Mouse (Mus musculus): ENCODE data around the gene Olfr1447. TPM values are rescaled to one million over a fixed set of nuclear protein-coding genes. Genes with fewer than 3 reads are reported as not detected.

The Olfr1447 gene
- not detected in 2 replicates for polyA plus RNA-seq (2015; fragmentation: Nextera tagmentation; extraction: Ambion mirVana)

DNA sequence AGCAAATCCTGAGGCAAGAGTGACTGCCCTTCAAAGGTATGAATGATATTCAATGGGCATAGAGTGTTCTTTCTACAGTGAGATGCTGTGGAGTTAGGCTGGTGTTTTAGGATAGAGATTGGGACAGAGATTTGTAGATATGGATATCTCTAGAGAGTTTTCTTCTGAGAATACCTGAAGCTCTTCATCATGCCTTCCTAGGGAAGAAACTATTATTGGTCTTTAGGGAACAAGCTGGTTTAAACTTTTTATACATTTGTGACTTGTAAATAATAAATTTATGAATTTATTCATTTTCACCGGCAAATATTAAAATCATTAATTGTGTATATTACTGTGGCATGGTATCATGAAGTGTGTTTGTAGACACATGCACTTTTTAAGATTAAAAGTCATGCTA is at the start of gene Olfr1447:
Olfr1447 (minus strand) TSS at position 101 of the 400 bp plus-strand sequence.
- H3K27ac ChIP-seq = no peak within 1 kb of the TSS
- H3K4me1 ChIP-seq (replicated peaks) = no peaks in the 10 kb centered on the region
- no peaks in the 10 kb centered on the region for H3K36me3 ChIP-seq
- H3K9ac ChIP-seq = no peak within 1 kb of the TSS
- WGBS = 92% methylated on average over 1 of the region's 1 CpGs
- no peak within 1 kb of the TSS for H3K4me2 ChIP-seq
- no peak within 1 kb of the TSS for H3K4me3 ChIP-seq
- H3K9me3 ChIP-seq = peaks cover 12% of the 10 kb centered on the region; the same call in 1 of the 2 replicates
- no peak for ATAC-seq (ENCODE audit: low FRiP score)
- no peaks in the 10 kb centered on the region for H3K27me3 ChIP-seq

DNA sequence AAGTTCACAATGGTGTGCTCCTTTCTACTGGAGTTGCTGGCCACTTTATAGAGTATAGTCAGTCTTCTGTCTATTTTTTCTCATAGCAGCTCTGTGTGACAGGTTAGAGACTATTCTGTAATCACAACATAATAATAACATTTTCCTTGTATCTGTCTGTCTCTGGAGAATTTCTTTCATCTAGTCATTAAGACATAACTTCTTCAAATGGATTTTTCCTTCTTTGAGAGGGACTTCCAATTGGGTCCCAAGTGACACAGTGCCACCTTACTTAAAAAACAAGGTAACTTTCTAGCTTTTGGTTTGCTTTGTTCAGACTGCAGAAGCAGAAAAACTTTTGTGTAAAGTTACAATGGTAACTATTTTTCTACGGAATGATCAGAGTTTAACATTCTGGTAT is 46.4 kb upstream of the Olfr1447 start, which contains the start of gene Olfr1450:
Olfr1450 (plus strand) TSS at position 301 of the 400 bp plus-strand sequence.
- 91% methylated on average over 1 of the region's 1 CpGs for WGBS
- ATAC-seq (ENCODE audit: low FRiP score) = no peak
- peaks cover 16% of the 10 kb centered on the region for H3K9me3 ChIP-seq

DNA sequence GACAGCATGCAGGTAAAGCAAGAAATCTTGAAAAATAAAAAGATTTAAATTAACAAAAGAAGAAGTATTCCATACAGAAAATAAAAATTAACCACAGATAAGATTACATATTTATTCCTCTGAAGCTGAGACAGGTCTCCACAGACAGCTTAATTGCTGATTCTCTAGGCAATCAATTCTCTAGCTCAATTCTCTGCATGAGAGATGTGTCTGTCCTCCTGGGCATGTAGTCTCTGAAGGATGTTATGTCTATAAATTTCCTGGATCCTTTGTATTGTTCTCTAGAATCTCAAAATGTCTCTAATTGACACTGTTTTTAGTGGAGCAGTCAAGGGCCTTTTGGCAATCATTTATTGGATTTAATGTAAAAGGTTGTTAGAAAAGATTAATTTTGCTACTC is 27.0 kb upstream of the Olfr1447 start, which contains the start of gene Olfr1449:
Olfr1449 (plus strand) TSS at position 301 of the 400 bp plus-strand sequence.
- Histone ChIP-seq H3K9ac (no peak within 1 kb of the TSS), H3K4me1 (replicated peaks) (no peaks in the 10 kb centered on the region), H3K9me3 (peaks cover 5% of the 10 kb centered on the region; the same call in 1 of the 2 replicates), H3K27ac (no peak within 1 kb of the TSS), H3K27me3 (no peaks in the 10 kb centered on the region), H3K36me3 (no peaks in the 10 kb centered on the region), H3K4me3 (no peak within 1 kb of the TSS), H3K4me2 (no peak within 1 kb of the TSS)
- ATAC-seq (ENCODE audit: low FRiP score) = no peak

More for the DNA sequence above, 46.4 kb upstream of the Olfr1447 start, which contains the start of gene Olfr1450:
- no peaks in the 10 kb centered on the region for H3K27me3 ChIP-seq
- H3K4me1 ChIP-seq (replicated peaks) = no peaks in the 10 kb centered on the region
- no peak within 1 kb of the TSS for H3K4me3 ChIP-seq
- H3K27ac ChIP-seq = no peak within 1 kb of the TSS
- H3K9ac ChIP-seq = no peak within 1 kb of the TSS
- no peak within 1 kb of the TSS for H3K4me2 ChIP-seq
- H3K36me3 ChIP-seq = no peaks in the 10 kb centered on the region

GRCm38 (mm10) chr19:12924319-12924718 is 20.8 kb upstream of the Olfr1447 start, which contains the start of gene Olfr1448:
Olfr1448 (minus strand) TSS chr19:12924419.
- no peaks in the 10 kb centered on the region for H3K27me3 ChIP-seq
- no peak within 1 kb of the TSS for H3K4me3 ChIP-seq
- 67% methylated on average over 1 of the region's 1 CpGs for WGBS
- H3K9me3 ChIP-seq = no peaks in the 10 kb centered on the region; the same call in 1 of the 2 replicates
- no peaks in the 10 kb centered on the region for H3K4me1 ChIP-seq (replicated peaks)
- no peak within 1 kb of the TSS for H3K9ac ChIP-seq
- no peak within 1 kb of the TSS for H3K4me2 ChIP-seq
- H3K27ac ChIP-seq = no peak within 1 kb of the TSS
- no peak for ATAC-seq (ENCODE audit: low FRiP score)
- H3K36me3 ChIP-seq = no peaks in the 10 kb centered on the region

GRCm38 (mm10) chr19:12893424-12893823 is 10.1 kb downstream of the Olfr1447 start, which contains the start of gene Olfr1446:
Olfr1446 (minus strand) TSS chr19:12893524.
- Histone ChIP-seq H3K4me2 (no peak within 1 kb of the TSS), H3K4me3 (no peak within 1 kb of the TSS), H3K27ac (no peak within 1 kb of the TSS), H3K27me3 (no peaks in the 10 kb centered on the region), H3K9me3 (no peaks in the 10 kb centered on the region), H3K36me3 (no peaks in the 10 kb centered on the region), H3K9ac (no peak within 1 kb of the TSS), H3K4me1 (replicated peaks) (no peaks in the 10 kb centered on the region)
- ATAC-seq (ENCODE audit: low FRiP score) = no peak
- WGBS = 81% methylated on average over 1 of the region's 1 CpGs

DNA sequence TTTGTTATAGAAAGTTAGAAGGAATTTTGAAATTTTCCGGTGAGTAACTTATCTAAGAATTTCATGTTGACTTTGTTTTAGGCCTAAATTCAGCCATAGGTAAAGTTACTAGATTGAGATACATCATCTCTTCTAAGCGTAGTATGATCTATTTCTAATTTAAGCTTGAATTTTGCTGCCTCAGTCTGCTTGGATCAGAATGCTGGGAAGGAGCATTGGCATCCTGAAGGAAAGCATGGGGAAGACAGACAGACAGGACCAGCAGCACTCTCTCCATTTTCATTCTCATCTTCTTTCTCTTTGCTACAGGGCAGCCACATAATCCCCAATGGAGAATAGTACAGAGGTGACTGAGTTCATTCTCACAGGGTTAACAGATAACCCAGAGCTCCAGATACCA is 20.0 kb downstream of the Olfr1447 start, which contains the start of gene Olfr1445:
Olfr1445 (plus strand) TSS at position 301 of the 400 bp plus-strand sequence.
- Histone ChIP-seq H3K36me3 (no peaks in the 10 kb centered on the region), H3K4me1 (replicated peaks) (no peaks in the 10 kb centered on the region), H3K9ac (no peak within 1 kb of the TSS), H3K9me3 (no peaks in the 10 kb centered on the region), H3K27me3 (no peaks in the 10 kb centered on the region), H3K4me3 (no peak within 1 kb of the TSS), H3K27ac (no peak within 1 kb of the TSS), H3K4me2 (no peak within 1 kb of the TSS)
- WGBS = 90% methylated on average over 2 of the region's 2 CpGs
- no peak for ATAC-seq (ENCODE audit: low FRiP score)

DNA sequence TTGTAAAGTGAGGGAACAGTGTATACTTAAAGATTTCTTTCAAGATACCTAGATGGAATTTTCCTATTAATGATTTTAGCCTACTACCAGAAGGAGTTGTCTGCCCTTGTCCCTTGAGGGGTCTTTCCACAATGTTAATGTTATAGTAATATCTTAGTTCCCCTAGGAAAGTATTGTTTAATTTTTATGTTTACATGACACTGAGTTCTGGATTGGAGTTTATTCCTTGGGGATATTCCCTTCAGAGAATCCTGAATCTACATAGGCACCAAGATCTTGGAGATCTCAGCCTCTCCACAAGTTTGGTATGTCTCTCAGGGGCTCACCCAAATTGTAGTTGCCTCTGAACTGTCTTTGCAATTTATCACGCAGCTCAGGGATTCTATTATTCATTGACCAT is 46.6 kb downstream of the Olfr1447 start, which contains the start of gene Olfr1444:
Olfr1444 (plus strand) TSS at position 301 of the 400 bp plus-strand sequence.
- Histone ChIP-seq H3K9me3 (no peaks in the 10 kb centered on the region), H3K36me3 (no peaks in the 10 kb centered on the region), H3K9ac (no peak within 1 kb of the TSS), H3K27ac (no peak within 1 kb of the TSS), H3K4me2 (no peak within 1 kb of the TSS), H3K4me1 (replicated peaks) (no peaks in the 10 kb centered on the region), H3K4me3 (no peak within 1 kb of the TSS), H3K27me3 (no peaks in the 10 kb centered on the region)
- no peak for ATAC-seq (ENCODE audit: low FRiP score)
- WGBS = 54% methylated on average over 1 of the region's 1 CpGs

Other genes with a start within 250 kb of the Olfr1447 start
- gene Olfr1442, start 233.3 kb downstream of the Olfr1447 start, polyA plus RNA-seq (2015; fragmentation: Nextera tagmentation; extraction: Ambion mirVana) = not detected in 2 replicates
- gene Olfr1443, start 225.6 kb downstream of the Olfr1447 start, polyA plus RNA-seq (2015; fragmentation: Nextera tagmentation; extraction: Ambion mirVana) = not detected in 2 replicates
- not detected in 2 replicates for gene Keg1, start 208.0 kb downstream of the Olfr1447 start, polyA plus RNA-seq (2015; fragmentation: Nextera tagmentation; extraction: Ambion mirVana)
- gene Cntf, start 138.1 kb downstream of the Olfr1447 start, polyA plus RNA-seq (2015; fragmentation: Nextera tagmentation; extraction: Ambion mirVana) = 1.2 and 1.6 TPM in 2 replicates
- 14.7 and 15.8 TPM in 2 replicates for gene Zfp91, start 107.6 kb downstream of the Olfr1447 start, polyA plus RNA-seq (2015; fragmentation: Nextera tagmentation; extraction: Ambion mirVana)
- gene Lpxn, start 107.5 kb downstream of the Olfr1447 start, polyA plus RNA-seq (2015; fragmentation: Nextera tagmentation; extraction: Ambion mirVana) = 1.5 and 1.6 TPM in 2 replicates
- not detected in 2 replicates for gene Gm5244, start 57.1 kb downstream of the Olfr1447 start, polyA plus RNA-seq (2015; fragmentation: Nextera tagmentation; extraction: Ambion mirVana)
- not detected in 2 replicates for gene Olfr1444, start 46.5 kb downstream of the Olfr1447 start, polyA plus RNA-seq (2015; fragmentation: Nextera tagmentation; extraction: Ambion mirVana)
- not detected in 2 replicates for gene Olfr1445, start 19.9 kb downstream of the Olfr1447 start, polyA plus RNA-seq (2015; fragmentation: Nextera tagmentation; extraction: Ambion mirVana)
- not detected in 2 replicates for gene Olfr1446, start 10.2 kb downstream of the Olfr1447 start, polyA plus RNA-seq (2015; fragmentation: Nextera tagmentation; extraction: Ambion mirVana)
- not detected in 2 replicates for gene Olfr1448, start 20.7 kb upstream of the Olfr1447 start, polyA plus RNA-seq (2015; fragmentation: Nextera tagmentation; extraction: Ambion mirVana)
- not detected in 2 replicates for gene Olfr1449, start 27.1 kb upstream of the Olfr1447 start, polyA plus RNA-seq (2015; fragmentation: Nextera tagmentation; extraction: Ambion mirVana)
- gene Olfr1450, start 46.5 kb upstream of the Olfr1447 start, polyA plus RNA-seq (2015; fragmentation: Nextera tagmentation; extraction: Ambion mirVana) = not detected in 2 replicates
- gene Olfr1451, start 91.3 kb upstream of the Olfr1447 start, polyA plus RNA-seq (2015; fragmentation: Nextera tagmentation; extraction: Ambion mirVana) = not detected in 2 replicates
- not detected in 2 replicates for gene Olfr1453, start 124.6 kb upstream of the Olfr1447 start, polyA plus RNA-seq (2015; fragmentation: Nextera tagmentation; extraction: Ambion mirVana)
- gene Olfr1454, start 156.9 kb upstream of the Olfr1447 start, polyA plus RNA-seq (2015; fragmentation: Nextera tagmentation; extraction: Ambion mirVana) = not detected in 2 replicates
- gene Olfr1457, start 194.1 kb upstream of the Olfr1447 start, polyA plus RNA-seq (2015; fragmentation: Nextera tagmentation; extraction: Ambion mirVana) = not detected in 2 replicates
- gene Olfr1458, start 203.0 kb upstream of the Olfr1447 start, polyA plus RNA-seq (2015; fragmentation: Nextera tagmentation; extraction: Ambion mirVana) = not detected in 2 replicates
- gene Olfr1459, start 245.8 kb upstream of the Olfr1447 start, polyA plus RNA-seq (2015; fragmentation: Nextera tagmentation; extraction: Ambion mirVana) = not detected in 2 replicates